Mouse (Mus musculus): ENCODE data around the gene Pou3f1.

The Pou3f1 gene

DNA sequence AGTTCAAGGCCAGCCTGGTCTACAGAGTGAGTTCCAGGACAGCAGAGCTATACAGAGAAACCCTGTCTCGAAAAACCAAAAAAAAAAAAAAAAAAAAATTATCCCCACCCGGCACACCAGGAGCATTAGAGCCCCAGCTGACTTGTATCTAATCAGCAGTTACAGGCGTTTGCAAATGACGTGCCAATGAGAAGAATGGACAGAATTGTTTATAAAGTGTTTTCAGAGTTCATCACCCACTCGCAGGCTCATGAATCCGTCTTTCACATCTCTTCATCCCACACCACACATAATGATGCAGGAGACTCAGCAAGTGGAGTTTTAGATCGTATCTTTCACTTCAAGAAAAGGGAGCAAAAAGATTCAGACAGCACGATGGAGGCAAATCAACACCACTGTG is 28.8 kb downstream of the Pou3f1 start:
- in situ Hi-C loops (cut with MboI, MseI), result loop anchor here (5.0 to 10.0 kb wide), 3 partner anchors 67 to 941 kb away; no protein-coding TSS in a partner anchor

DNA sequence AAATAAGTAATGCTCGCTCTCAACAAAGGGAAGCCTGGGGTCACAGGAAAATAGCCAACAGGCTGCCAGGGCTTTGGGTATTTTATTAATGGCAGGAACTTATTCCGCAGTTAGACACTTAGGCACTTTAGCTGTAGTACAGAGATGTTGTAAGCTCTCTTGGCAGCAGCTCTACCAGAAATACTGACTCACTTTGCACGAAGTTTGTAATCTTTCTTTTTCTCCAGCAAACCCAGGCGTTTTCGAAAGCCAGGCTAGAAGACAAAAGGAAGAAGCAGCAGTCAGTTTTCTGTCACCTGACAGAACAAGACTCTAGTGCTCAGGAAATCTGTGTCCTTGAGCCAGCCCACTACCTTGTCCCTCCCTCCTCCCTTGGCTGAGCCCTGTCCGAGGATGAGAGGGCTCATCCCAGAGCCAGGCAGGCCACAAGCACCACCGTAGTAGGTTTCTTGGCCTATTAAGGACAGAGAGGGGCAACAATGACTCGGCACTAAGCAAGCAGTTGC is 29.3 kb downstream of the Pou3f1 start:
- in situ Hi-C loops (cut with MboI, MseI), result loop anchor here (5.0 to 10.0 kb wide), 3 partner anchors 66 to 941 kb away; no protein-coding TSS in a partner anchor

GRCm38 (mm10) chr4:124691455-124691854 is 34.8 kb downstream of the Pou3f1 start:
- in situ Hi-C loops (cut with MboI, MseI), result no loop called here

GRCm38 (mm10) chr4:124692416-124692861 is 35.8 kb downstream of the Pou3f1 start:
- in situ Hi-C loops (cut with MboI, MseI), result no loop called here

DNA sequence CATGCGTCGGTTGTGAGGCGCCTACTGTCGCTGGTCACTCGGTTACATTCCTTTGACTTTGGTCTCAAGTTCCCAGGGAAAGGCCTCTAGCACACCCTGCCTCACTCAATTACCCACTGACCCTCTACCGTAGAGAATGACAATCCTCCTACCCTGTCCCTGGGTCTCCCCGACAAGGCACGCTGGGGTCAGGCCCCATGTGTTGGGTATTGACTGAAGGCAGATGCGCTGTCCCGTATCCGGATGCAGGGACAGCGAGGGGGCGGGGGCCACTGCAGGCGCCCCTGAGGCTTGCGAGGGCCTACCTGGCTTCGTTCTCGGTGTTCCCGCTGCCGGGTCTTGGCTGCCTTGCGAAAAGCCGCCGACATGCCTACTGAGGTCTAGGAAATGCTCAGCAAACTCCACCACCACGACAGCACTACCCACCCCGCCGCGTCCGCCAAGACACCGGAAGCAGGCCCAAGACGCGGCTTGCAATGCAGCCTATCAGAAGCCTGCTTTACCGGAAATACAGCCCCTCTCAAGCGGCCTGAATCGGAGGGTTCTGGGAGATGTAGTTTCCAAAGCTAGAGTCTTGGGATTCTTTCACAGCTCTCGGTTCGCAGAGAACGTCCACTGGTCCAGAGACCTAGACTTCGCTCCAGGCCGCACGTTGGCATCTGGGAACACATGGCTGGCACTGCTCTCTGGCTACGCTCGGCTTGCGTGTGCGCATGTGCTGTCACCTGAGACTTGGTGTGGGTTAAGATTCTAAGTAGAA is 36.7 kb downstream of the Pou3f1 start, which contains the start of gene Utp11:
Utp11 (minus strand) TSS at position 466 of the 760 bp plus-strand sequence.
- in situ Hi-C loops (cut with MboI, MseI), result no loop called here

- in situ Hi-C loops (cut with MboI, MseI), result no loop called here
Measured at GRCm38 (mm10) chr4:124694572-124694971, 38.0 kb downstream of the Pou3f1 start.

DNA sequence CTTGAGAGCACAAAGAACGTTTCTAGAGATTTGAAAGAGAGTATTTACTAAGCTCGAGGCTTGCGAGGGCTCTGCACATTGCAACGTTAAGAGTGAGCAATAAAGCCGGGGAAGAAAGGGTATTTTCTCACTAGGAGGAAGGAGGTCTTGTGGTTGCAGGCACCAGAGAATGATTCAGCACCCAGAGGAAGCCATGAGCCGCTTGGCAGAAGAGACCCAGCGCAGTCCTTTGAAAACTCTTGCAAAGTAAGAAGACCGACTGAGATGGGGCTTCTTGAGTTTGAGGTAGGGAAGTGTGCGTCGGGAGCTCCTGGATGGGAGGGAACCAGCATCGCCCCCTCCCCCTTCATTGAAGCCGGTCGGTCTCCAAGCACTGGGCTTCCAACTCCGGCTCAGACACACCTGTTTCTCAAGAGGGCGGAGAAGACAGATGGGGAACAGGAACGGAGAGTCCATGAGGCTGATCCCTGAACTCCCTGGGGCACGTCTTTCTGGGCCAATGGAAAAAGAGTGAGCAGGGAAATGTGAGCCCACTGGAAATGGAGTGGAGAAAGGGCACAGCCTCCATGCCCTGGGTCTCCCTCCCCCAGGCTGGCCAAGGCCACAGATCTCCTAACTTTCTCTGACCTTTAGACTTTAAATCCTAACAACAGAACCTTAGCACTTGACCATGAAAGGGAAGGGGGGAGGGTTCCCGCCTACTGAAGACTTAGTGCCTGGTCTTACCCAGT is 39.3 kb downstream of the Pou3f1 start:
- in situ Hi-C loops (cut with MboI, MseI), result no loop called here

GRCm38 (mm10) chr4:124699791-124700190 is 43.2 kb downstream of the Pou3f1 start:
- in situ Hi-C loops (cut with MboI, MseI), result loop anchor here (5.0 to 25.0 kb wide), 3 partner anchors 238 to 1388 kb away; partner anchors contain the start of genes 9930104L06Rik, Cdca8, Dnali1 and Lsm10

GRCm38 (mm10) chr4:124700248-124700971 is 43.8 kb downstream of the Pou3f1 start, which contains the start of gene Fhl3:
Gene Fhl3 (plus strand): TSS chr4:124700701.
- in situ Hi-C loops (cut with MboI, MseI), result loop anchor here (5.0 to 25.0 kb wide), 3 partner anchors 237 to 1387 kb away; partner anchors contain the start of genes 9930104L06Rik, Cdca8, Dnali1 and Lsm10

DNA sequence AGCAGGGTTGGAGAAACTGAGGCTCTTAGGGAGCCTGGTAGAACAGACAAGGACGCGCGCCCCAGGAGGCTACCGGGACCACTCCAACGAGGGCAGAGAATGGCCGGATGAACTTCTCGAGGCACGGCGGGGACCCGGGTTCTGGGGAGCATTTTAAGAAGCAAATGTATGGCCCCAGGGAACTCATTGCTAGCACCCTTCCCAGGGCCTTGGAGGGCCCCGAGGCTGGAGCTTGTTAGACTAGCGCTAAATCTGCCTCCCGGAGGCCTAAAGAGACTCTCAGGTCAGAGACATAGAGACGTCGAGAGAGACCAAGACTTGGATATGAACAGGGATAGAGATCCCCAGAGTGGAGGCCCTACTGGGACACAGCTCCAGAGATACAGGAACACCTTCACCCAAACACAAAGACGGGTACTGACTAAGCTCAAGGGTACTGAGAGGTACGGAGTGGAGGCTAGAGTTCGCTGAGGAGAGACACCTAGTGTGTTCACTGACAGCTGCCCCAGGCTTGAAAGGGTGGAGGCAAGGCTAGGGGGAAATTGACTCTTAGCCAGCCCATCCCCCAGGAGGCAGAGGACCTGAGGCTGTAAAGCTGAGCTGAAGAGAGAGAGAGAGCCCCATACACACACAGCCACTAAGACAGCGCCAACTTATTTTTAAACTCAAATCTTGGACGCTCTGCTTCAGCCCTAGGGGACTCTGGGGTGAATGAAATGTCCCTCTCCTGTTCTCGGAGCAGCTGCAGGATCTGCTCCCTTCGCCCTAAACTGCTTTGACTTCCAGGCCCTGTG is 44.6 kb downstream of the Pou3f1 start:
- in situ Hi-C loops (cut with MboI, MseI), result loop anchor here (5.0 to 25.0 kb wide), 3 partner anchors 236 to 1386 kb away; partner anchors contain the start of genes 9930104L06Rik, Cdca8, Dnali1 and Lsm10

DNA sequence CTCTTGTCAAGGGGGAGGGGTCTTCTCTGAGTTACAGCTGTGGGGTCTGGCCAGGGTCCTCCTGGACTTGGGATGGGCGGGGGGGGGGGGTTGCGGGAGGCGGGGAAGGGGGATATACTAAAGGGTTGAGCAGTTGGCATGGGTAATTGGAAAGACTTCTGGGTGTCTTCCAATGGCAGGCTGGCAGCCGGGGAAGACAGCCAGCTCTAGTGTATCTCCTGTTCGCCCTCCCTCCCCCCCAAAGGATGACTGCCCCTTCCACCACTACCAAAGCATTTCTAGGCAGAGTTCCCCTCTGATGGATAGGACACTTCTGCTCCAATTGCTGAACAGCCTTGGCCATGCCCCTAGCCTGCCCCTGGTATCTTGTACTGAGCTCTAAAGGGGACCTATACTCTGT is 45.3 kb downstream of the Pou3f1 start:
- in situ Hi-C loops (cut with MboI, MseI), result loop anchor here (5.0 to 25.0 kb wide), 3 partner anchors 235 to 1385 kb away; partner anchors contain the start of genes 9930104L06Rik, Cdca8, Dnali1 and Lsm10

DNA sequence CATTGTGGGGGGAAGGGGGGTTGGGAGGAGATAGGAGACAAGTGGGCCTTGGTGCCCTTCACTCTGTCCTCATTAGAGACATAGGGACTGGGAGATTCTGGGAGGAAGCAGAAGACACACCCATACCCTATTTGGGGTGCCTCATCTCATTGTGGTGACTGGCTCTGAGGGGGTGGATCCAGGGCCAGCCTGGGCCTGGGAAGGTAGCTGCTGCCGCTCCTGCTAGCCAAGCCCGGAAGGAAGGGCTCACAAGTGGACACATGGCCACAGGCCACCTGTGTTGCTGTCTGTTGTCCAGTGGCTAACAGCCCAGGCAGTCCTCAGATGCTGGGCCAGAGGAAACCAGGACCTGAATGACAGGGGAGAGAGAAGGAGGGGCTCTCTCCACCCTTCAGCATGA is 46.8 kb downstream of the Pou3f1 start:
- in situ Hi-C loops (cut with MboI, MseI), result loop anchor here (5.0 to 25.0 kb wide), 3 partner anchors 234 to 1384 kb away; partner anchors contain the start of genes 9930104L06Rik, Cdca8, Dnali1 and Lsm10

- in situ Hi-C loops (cut with MboI, MseI), result loop anchor here (5.0 to 25.0 kb wide), 3 partner anchors 233 to 1383 kb away; partner anchors contain the start of genes 9930104L06Rik, Cdca8, Dnali1 and Lsm10
Measured at GRCm38 (mm10) chr4:124703881-124704796, 47.5 kb downstream of the Pou3f1 start.

DNA sequence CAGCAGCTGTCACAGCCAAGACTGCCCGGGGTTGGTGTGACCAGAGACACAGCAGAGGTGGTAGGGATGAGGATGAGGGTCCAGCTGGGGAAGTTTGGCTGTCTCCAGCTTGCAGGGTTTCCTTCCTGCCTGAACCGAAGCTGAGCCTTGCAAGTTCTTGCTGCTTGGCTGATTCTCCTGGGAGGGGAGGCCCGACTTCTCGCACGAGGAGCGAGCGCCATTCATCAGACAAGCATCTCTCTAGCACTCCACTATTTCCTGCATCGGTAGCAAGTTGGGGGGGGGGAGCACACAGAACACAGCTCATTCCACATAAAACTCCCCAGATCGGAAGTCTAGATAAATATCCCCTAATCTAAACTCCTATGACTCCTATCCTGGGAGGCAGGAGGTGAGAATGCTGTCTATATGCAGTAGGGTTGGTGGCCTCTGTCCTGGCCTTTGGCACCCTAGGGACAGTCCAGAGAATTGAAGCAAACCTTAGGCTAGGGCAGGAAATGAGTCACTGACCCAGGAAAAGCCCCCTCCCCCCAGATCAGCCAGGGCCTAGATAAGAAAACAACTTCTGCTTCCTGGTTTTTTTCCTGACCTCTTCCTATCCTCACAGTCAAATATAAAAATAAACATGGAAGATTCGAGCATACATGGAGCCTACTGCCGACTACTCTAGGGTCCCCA is 48.3 kb downstream of the Pou3f1 start:
- in situ Hi-C loops (cut with MboI, MseI), result loop anchor here (5.0 to 25.0 kb wide), 4 partner anchors 232 to 1382 kb away; partner anchors contain the start of genes 9930104L06Rik, Cdca8, Dnali1 and Lsm10

DNA sequence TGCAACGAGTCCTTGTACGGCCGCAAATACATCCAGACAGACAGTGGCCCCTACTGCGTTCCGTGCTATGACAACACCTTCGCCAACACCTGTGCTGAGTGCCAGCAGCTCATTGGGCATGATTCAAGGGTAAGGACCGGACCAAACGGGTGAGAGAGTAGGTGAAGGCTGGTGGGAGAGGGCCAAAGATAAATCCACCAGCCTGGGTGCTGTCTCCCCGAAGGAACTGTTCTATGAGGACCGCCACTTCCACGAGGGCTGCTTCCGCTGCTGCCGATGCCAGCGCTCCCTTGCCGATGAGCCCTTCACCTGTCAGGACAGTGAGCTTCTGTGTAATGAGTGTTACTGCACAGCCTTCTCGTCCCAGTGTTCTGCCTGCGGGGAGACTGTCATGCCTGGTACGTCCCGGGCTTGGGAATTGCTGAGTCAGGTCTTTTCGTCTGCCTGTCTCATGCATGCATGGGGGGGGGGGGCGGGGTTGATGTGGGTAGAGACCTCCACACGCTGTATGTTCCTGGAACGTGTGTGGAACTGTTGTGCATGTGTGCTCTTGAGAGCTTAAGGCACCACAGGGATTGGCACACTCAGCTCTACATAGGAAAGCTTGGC is 49.2 kb downstream of the Pou3f1 start:
- in situ Hi-C loops (cut with MboI, MseI), result loop anchor here (5.0 to 25.0 kb wide), 3 partner anchors 357 to 1382 kb away; partner anchors contain the start of genes Dnali1, Lsm10 and Snip1

DNA sequence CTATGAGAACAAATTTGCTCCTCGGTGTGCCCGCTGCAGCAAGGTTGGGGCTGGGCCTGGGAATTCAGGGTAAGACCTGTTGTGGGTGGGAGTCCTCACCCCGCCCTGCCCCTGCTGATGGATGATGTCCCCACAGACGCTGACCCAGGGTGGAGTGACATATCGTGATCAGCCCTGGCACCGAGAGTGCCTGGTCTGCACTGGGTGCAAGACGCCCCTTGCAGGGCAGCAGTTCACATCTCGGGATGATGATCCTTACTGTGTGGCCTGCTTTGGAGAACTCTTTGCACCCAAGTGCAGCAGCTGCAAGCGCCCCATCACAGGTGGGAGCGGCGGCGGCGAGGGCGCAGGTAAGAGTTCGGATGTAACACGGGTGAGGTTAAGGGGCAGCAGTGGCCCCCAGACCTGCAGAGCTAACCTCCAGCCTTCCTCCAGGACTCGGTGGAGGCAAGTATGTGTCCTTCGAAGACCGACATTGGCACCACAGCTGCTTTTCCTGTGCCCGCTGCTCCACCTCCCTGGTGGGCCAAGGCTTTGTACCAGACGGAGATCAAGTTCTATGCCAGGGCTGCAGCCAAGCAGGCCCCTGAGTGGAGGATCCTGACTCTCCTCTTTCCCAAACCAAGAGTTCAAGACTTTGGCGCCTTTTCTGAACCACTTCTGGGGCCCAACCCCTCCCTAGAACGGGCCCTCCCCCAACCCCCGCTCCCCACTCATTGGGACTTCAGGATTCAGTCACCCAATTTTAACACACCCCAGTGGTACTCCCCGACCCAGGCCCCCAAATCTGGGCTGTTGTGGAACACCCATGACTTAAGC is 51.0 kb downstream of the Pou3f1 start:
- in situ Hi-C loops (cut with MboI, MseI), result loop anchor here (5.0 to 25.0 kb wide), 3 partner anchors 355 to 1380 kb away; partner anchors contain the start of genes Dnali1, Lsm10 and Snip1

GRCm38 (mm10) chr4:124708200-124708517 is 51.6 kb downstream of the Pou3f1 start:
- in situ Hi-C loops (cut with MboI, MseI), result loop anchor here (5.0 to 25.0 kb wide), 3 partner anchors 354 to 1379 kb away; partner anchors contain the start of genes Dnali1, Lsm10 and Snip1
